Mouse (Mus musculus) MEL (cell line): ENCODE data around the gene Acss3. TPM values are rescaled to one million over a fixed set of nuclear protein-coding genes. Genes with fewer than 3 reads are reported as not detected.

Experiments used
- DNase-seq: peaks from one replicate; pipeline ENCODE4 v3.0.0; 2011; ENCODE audit warnings: low read depth, low spot score
- H3K27ac ChIP-seq: 2 replicates; pipeline ENCODE4 v1.5.1; 2012; ENCODE audit warnings: low read depth, mild to moderate bottlenecking, control low read depth, low read length, moderate library complexity; ENCODE audit not compliant: control insufficient read depth
- H3K27me3 ChIP-seq, 2 experiments: fragments of 150-350 bp in 1 of 2; sonication (generic) in 1 of 2; 2 replicates each; pipeline ENCODE4 v1.6.1; 2012; ENCODE audit warnings: low read length in 2 of 2, mild to moderate bottlenecking in 2 of 2, improper control_type of control experiment in 1 of 2, moderate library complexity in 1 of 2; ENCODE audit not compliant: insufficient read depth in 2 of 2, control insufficient read depth in 1 of 2
- H3K36me3 ChIP-seq, 2 experiments: 2 replicates each; pipeline ENCODE4 v1.6.1; 2012 to 2014; ENCODE audit warnings: low read length in 2 of 2, improper control_type of control experiment in 1 of 2, inconsistent platforms in 1 of 2, mild to moderate bottlenecking in 1 of 2; ENCODE audit not compliant: insufficient read depth in 2 of 2, control insufficient read depth in 1 of 2
- H3K4me1 ChIP-seq, 2 experiments: fragments of 150-350 bp in 1 of 2; sonication (generic) in 1 of 2; 2 replicates each; pipeline ENCODE4 v1.6.1; 2012; ENCODE audit warnings: low read length in 2 of 2, improper control_type of control experiment in 1 of 2, mild to moderate bottlenecking in 1 of 2; ENCODE audit not compliant: insufficient read depth in 2 of 2, control insufficient read depth in 1 of 2
- H3K4me3 ChIP-seq, 2 experiments: fragments of 150-350 bp in 1 of 2; sonication (generic) in 1 of 2; 2 replicates each; pipeline ENCODE4 v1.5.1; 2012; ENCODE audit warnings: low read depth in 2 of 2, low read length in 2 of 2, mild to moderate bottlenecking in 2 of 2, moderate library complexity in 2 of 2, control low read depth in 1 of 2, improper control_type of control experiment in 1 of 2; ENCODE audit not compliant: control insufficient read depth in 1 of 2, insufficient read depth in 1 of 2
- H3K79me2 ChIP-seq: 2 replicates; pipeline ENCODE4 v1.6.1; 2012; ENCODE audit warnings: mild to moderate bottlenecking, low read length, moderate library complexity; ENCODE audit not compliant: control insufficient read depth, poor library complexity, insufficient read depth
- H3K9ac ChIP-seq: 2 replicates; pipeline ENCODE4 v1.6.1; 2012; ENCODE audit warnings: low read depth, mild to moderate bottlenecking, control low read depth, low read length, moderate library complexity; ENCODE audit not compliant: control insufficient read depth, poor library complexity, severe bottlenecking
- H3K9me3 ChIP-seq: fragments of 150-350 bp; sonication (generic); replicated peaks from 2 replicates; pipeline ENCODE4 v1.6.1; 2012; ENCODE audit warnings: mild to moderate bottlenecking, low read length, improper control_type of control experiment, moderate library complexity; ENCODE audit not compliant: insufficient read depth
- CTCF ChIP-seq, 3 experiments: IDR thresholded peaks in 2 of 3; conservative IDR thresholded peaks in 1 of 3; 2 replicates each; pipeline ENCODE4 v1.5.1; 2011 to 2012; ENCODE audit warnings: low read length in 3 of 3, low read depth in 2 of 3, mild to moderate bottlenecking in 2 of 3, improper control_type of control experiment in 1 of 3, inconsistent platforms in 1 of 3, mixed read lengths in 1 of 3, moderate library complexity in 1 of 3; ENCODE audit not compliant: control insufficient read depth in 1 of 3, insufficient read depth in 1 of 3, poor library complexity in 1 of 3, severe bottlenecking in 1 of 3
- EP300 ChIP-seq, 2 experiments: IDR thresholded peaks; 2 replicates each; pipeline ENCODE4 v1.6.1; 2011; ENCODE audit warnings: improper control_type of control experiment in 2 of 2, low read length in 2 of 2, low read depth in 1 of 2, mild to moderate bottlenecking in 1 of 2
- GATA1 ChIP-seq: IDR thresholded peaks from 2 replicates; pipeline ENCODE4 v1.6.1; 2011; ENCODE audit warnings: low read depth, low read length, improper control_type of control experiment
- MAZ ChIP-seq: IDR thresholded peaks from 2 replicates; pipeline ENCODE4 v1.6.1; 2012; ENCODE audit warnings: low read depth, mild to moderate bottlenecking, inconsistent platforms, low read length, improper control_type of control experiment
- MEF2A ChIP-seq: IDR thresholded peaks from 2 replicates; pipeline ENCODE4 v1.6.1; 2014; ENCODE audit warnings: low read depth, mild to moderate bottlenecking, inconsistent platforms, low read length, improper control_type of control experiment; ENCODE audit not compliant: poor library complexity, insufficient replicate concordance, severe bottlenecking; ENCODE audit errors: extremely low read depth
- RAD21 ChIP-seq: IDR thresholded peaks from 2 replicates; pipeline ENCODE4 v1.6.1; 2011; ENCODE audit warnings: mild to moderate bottlenecking, low read depth, low read length, improper control_type of control experiment
- RCOR1 ChIP-seq: IDR thresholded peaks from 2 replicates; pipeline ENCODE4 v1.6.1; 2012; ENCODE audit warnings: low read depth, mild to moderate bottlenecking, inconsistent platforms, low read length, improper control_type of control experiment
- SMC3 ChIP-seq: IDR thresholded peaks from 2 replicates; pipeline ENCODE4 v1.6.1; 2011; ENCODE audit warnings: low read depth, low read length, improper control_type of control experiment
- UBTF ChIP-seq: IDR thresholded peaks from 2 replicates; pipeline ENCODE4 v1.6.1; 2012; ENCODE audit warnings: low read depth, mild to moderate bottlenecking, inconsistent platforms, low read length, improper control_type of control experiment, moderate library complexity, borderline replicate concordance; ENCODE audit not compliant: insufficient read depth
- USF1 ChIP-seq: IDR thresholded peaks from 2 replicates; pipeline ENCODE4 v1.6.1; 2014; ENCODE audit warnings: low read depth, mild to moderate bottlenecking, inconsistent platforms, low read length, improper control_type of control experiment, moderate library complexity
- ZKSCAN1 ChIP-seq: IDR thresholded peaks from 2 replicates; pipeline ENCODE4 v1.6.1; 2012; ENCODE audit warnings: low read depth, mild to moderate bottlenecking, inconsistent platforms, low read length, improper control_type of control experiment, moderate library complexity
- polyA plus RNA-seq, 2 experiments: library from polyadenylated mRNA; stranded (reverse) in 1 of 2; unstranded in 1 of 2; fragments of >175 nt in 1 of 2; fragments of >200 nt in 1 of 2; gene quantifications; 2 replicates each; pipeline versions ENCODE4 v1.2.1 to v1.2.4; 2012; ENCODE audit warnings: low replicate concordance in 2 of 2, low read depth in 1 of 2; ENCODE audit not compliant: insufficient read length in 2 of 2, insufficient read depth in 1 of 2, missing spikeins in 1 of 2
- total RNA-seq: library from RNA; depleted of rRNA; stranded (reverse); fragments of 300-350 nt; gene quantifications from 2 replicates; pipeline ENCODE4 v1.2.3, GENCODE M21; 2012

Acss3 gene
- total and polyA plus RNA-seq, 3 experiments, result not detected

DNA sequence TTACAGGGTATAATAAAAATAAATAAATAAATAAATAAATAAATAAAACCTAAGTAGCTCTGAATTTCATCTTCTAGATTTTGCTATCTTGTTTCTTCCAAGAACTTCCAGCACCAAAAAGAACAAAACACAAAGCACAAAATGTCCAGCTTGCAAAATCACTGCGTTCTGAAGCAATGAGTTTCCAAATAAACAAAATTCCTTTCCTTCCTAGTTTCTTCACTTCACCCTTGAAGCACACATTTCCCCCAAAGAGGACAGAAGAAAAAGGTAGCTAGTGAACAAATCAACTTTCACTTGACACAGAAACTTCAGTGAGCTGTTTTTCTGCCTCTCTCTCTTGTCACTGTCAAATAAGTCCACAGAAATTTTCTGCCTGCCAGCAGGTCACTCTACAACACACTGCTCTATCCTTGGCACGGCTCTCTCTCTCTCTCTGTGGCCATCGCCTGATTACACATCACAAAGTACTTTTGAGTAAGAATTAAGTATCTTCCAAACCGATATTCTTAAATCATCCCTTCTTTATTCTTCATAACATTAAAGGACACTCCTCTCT lies 6.7 kb downstream of the Acss3 start:
- TF ChIP-seq MEF2A (no peak), MAZ (no peak), RCOR1 (no peak), UBTF (no peak), CTCF (IDR thresholded peaks at IDR 0.05 in 2 of 3, conservative IDR thresholded peaks at IDR 0.05 in 1 of 3; ENCODE audit: control insufficient read depth in 1 of 3, insufficient read depth in 1 of 3, low read depth in 2 of 3, low read length in 3 of 3, poor library complexity in 1 of 3, severe bottlenecking in 1 of 3) (no peak), GATA1 (no peak), EP300 (IDR thresholded peaks at IDR 0.05; ENCODE audit: low read depth in 1 of 2, low read length in 2 of 2) (no peak)
- TF ChIP-seq, all 39 proteins: peak for 0

GRCm38 (mm10) chr10:107115930-107116642 lies 7.4 kb downstream of the Acss3 start:
- Histone ChIP-seq H3K9ac (no peak overlapping the region), H3K4me3 (no peak overlapping the region), H3K4me1 (no peaks in the 10 kb centered on the region), H3K79me2 (no peaks in the 10 kb centered on the region), H3K27ac (no peak overlapping the region), H3K36me3 (no peaks in the 10 kb centered on the region), H3K9me3 (no peaks in the 10 kb centered on the region; the same call in 1 of the 2 replicates), H3K27me3 (no peaks in the 10 kb centered on the region)
- TF ChIP-seq RAD21, result no peak
- TF ChIP-seq USF1, result no peak
- no peak for DNase-seq

More for the DNA sequence above, 6.7 kb downstream of the Acss3 start:
- Histone ChIP-seq H3K27me3 (no peaks in the 10 kb centered on the region), H3K36me3 (no peaks in the 10 kb centered on the region), H3K9ac (no peak overlapping the region), H3K9me3 (no peaks in the 10 kb centered on the region; the same call in 1 of the 2 replicates), H3K4me1 (no peaks in the 10 kb centered on the region), H3K79me2 (no peaks in the 10 kb centered on the region), H3K27ac (no peak overlapping the region), H3K4me3 (no peak overlapping the region)
- no peak for DNase-seq

GRCm38 (mm10) chr10:107115121-107115520 lies 8.3 kb downstream of the Acss3 start:
- TF ChIP-seq ZKSCAN1 (no peak), RAD21 (no peak), SMC3 (no peak)
- H3K9me3 ChIP-seq, result no peaks in the 10 kb centered on the region; the same call in 1 of the 2 replicates
- DNase-seq, result no peak
- no peak overlapping the region for H3K27ac ChIP-seq
- H3K79me2 ChIP-seq, result no peaks in the 10 kb centered on the region
- no peak overlapping the region for H3K9ac ChIP-seq
- no peaks in the 10 kb centered on the region for H3K36me3 ChIP-seq
- no peaks in the 10 kb centered on the region for H3K27me3 ChIP-seq
- H3K4me3 ChIP-seq, result no peak overlapping the region
- no peaks in the 10 kb centered on the region for H3K4me1 ChIP-seq
